Mouse (Mus musculus) heart, embryonic 10.5 days (tissue): ENCODE results near the gene Ppp1cc. TPM values are rescaled to one million over a fixed set of nuclear protein-coding genes. Genes with fewer than 3 reads are reported as not detected.

Experiments used
- DNase-seq: peaks from one replicate; pipeline ENCODE4 v3.0.0-alpha.2; 2017; ENCODE audit warnings: low spot score
- H3K27ac ChIP-seq: fragments of 300-500 bp; sonication (generic); 2 replicates; pipeline ENCODE4 v1.5.1; 2016; ENCODE audit warnings: mild to moderate bottlenecking
- H3K27me3 ChIP-seq: fragments of 300-500 bp; sonication (generic); 2 replicates; pipeline ENCODE4 v1.6.1; 2016; ENCODE audit warnings: mild to moderate bottlenecking; ENCODE audit not compliant: poor library complexity, insufficient read depth, severe bottlenecking
- H3K36me3 ChIP-seq: fragments of 300-500 bp; sonication (generic); 2 replicates; pipeline ENCODE4 v1.6.1; 2016; ENCODE audit warnings: mild to moderate bottlenecking, moderate library complexity
- H3K4me1 ChIP-seq: fragments of 300-500 bp; sonication (generic); 2 replicates; pipeline ENCODE4 v1.6.1; 2016; ENCODE audit warnings: mild to moderate bottlenecking
- H3K4me3 ChIP-seq: fragments of 300-500 bp; sonication (generic); 2 replicates; pipeline ENCODE4 v1.5.1; 2016; ENCODE audit warnings: mild to moderate bottlenecking, moderate library complexity
- H3K9me3 ChIP-seq: fragments of 300-500 bp; sonication (generic); 2 replicates; pipeline ENCODE4 v1.6.1; 2016; ENCODE audit warnings: mild to moderate bottlenecking, moderate library complexity
- WGBS: fragments of 180-500 bp; shearing (Covaris S2); methylation state at CpG from one replicate; pipeline ENCODE4 v1.1.7; 2016; 5-methylcytosine and 5-hydroxymethylcytosine counted together
- polyA plus RNA-seq: library from polyadenylated mRNA; unstranded; fragments of >200 nt; fragmentation: Nextera tagmentation; extraction: Ambion mirVana; gene quantifications from 2 replicates; pipeline ENCODE4 v1.2.1, GENCODE M21; 2016

Ppp1cc gene
- polyA plus RNA-seq, 1 experiment from 2014 or later: 295 TPM

GRCm38 (mm10) chr5:122158557-122159515, 758 bp downstream of the Ppp1cc start:
- no peak for DNase-seq
- H3K36me3 ChIP-seq: peaks cover 42% of the 10 kb centered on the region
- H3K27me3 ChIP-seq: no peaks in the 10 kb centered on the region
- H3K9me3 ChIP-seq: no peaks in the 10 kb centered on the region
- peak overlapping the region; percentile 69 for H3K4me3 ChIP-seq
- peak overlapping the region; percentile 95 for H3K27ac ChIP-seq
- H3K4me1 ChIP-seq: peaks cover 73% of the 10 kb centered on the region
- WGBS: 2% methylated on average over 42 of the region's 42 CpGs

- 63% methylated on average over 6 of the region's 6 CpGs for WGBS
- no peak for DNase-seq
- H3K4me1 ChIP-seq: peaks cover 80% of the 10 kb centered on the region
- H3K36me3 ChIP-seq: peaks cover 85% of the 10 kb centered on the region
- H3K27me3 ChIP-seq: no peaks in the 10 kb centered on the region
- H3K4me3 ChIP-seq: no peak overlapping the region
- no peaks in the 10 kb centered on the region for H3K9me3 ChIP-seq
- no peak overlapping the region for H3K27ac ChIP-seq
Observed at GRCm38 (mm10) chr5:122163194-122163593, 5.1 kb downstream of the Ppp1cc start.

GRCm38 (mm10) chr5:122164011-122164410, 5.9 kb downstream of the Ppp1cc start:
- peaks cover 80% of the 10 kb centered on the region for H3K4me1 ChIP-seq
- H3K27me3 ChIP-seq: no peaks in the 10 kb centered on the region
- no peak for DNase-seq
- H3K9me3 ChIP-seq: no peaks in the 10 kb centered on the region
- no peak overlapping the region; the same call in 1 of the 2 replicates for H3K27ac ChIP-seq
- peaks cover 92% of the 10 kb centered on the region for H3K36me3 ChIP-seq
- 88% methylated on average over 3 of the region's 3 CpGs for WGBS
- no peak overlapping the region for H3K4me3 ChIP-seq

DNA sequence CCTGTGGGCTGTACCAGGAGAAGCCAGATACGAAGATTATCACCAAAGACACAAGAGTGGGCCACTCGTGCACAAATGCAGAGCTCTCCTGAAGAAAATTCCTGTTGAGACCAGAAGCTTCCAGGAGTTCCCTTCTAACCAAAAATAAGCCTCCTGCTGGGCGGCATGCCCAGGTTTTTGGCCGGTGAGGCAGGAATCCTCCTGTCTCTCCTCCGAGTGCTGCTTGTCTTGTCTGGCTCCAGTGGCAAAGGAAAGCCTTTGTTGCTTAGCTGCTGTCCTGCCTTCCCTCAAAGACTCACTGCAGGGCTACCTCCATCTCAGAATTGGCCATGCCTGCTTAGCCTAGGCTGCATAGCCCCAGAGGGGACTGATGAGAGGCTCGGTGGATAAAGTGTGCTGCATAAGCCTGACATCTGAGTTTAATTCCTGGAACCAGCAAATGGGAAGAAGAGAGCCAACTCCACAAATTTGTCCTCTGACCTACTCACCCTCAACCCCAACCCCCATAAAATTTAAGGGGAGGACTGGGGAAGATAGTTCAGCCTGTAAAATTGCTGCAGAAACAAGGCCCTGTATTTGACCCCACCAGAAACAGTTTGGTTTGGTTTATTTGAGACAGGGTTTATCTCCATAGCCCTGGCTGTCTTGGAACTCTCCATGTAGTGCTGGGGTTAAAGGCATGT, 7.3 kb downstream of the Ppp1cc start:
- DNase-seq: no peak
- no peak overlapping the region for H3K4me3 ChIP-seq
- H3K36me3 ChIP-seq: peaks cover 95% of the 10 kb centered on the region
- H3K4me1 ChIP-seq: peaks cover 70% of the 10 kb centered on the region
- H3K27ac ChIP-seq: peak overlapping the region; percentile 29
- no peaks in the 10 kb centered on the region for H3K9me3 ChIP-seq
- 60% methylated on average over 6 of the region's 6 CpGs for WGBS
- no peaks in the 10 kb centered on the region for H3K27me3 ChIP-seq

DNA sequence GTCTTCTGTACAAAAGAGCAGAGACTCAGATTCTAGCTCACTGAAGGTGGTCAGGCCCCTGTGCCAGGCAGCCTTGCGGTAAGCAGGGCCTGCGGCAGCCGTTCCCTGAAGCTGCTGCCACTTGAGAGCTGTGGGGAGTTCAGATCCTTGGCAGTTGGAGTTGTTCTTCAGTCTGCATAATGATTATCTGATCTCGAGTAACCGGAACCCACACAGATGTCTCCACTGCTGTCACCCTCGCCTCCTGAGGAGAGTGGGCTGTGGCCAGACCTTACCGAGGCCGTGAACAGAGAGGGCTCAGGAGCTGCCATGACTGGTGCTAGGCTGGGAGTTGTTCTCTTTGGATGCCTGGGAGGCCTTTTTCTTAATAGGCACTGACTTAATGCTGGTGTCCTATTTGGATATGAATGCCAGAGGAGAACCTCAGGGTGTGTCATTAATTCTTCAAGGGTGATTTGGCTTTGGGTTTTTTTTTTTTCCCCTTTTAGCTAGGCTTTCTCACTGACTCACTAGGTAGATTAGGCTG, 8.6 kb downstream of the Ppp1cc start:
- H3K27me3 ChIP-seq: no peaks in the 10 kb centered on the region
- peaks cover 96% of the 10 kb centered on the region for H3K36me3 ChIP-seq
- peaks cover 64% of the 10 kb centered on the region for H3K4me1 ChIP-seq
- no peak overlapping the region for H3K4me3 ChIP-seq
- no peaks in the 10 kb centered on the region for H3K9me3 ChIP-seq
- DNase-seq: no peak
- no peak overlapping the region for H3K27ac ChIP-seq
- 66% methylated on average over 8 of the region's 8 CpGs for WGBS

GRCm38 (mm10) chr5:122168344-122169069, 10.4 kb downstream of the Ppp1cc start:
- Histone ChIP-seq H3K4me3 (no peak overlapping the region), H3K27me3 (no peaks in the 10 kb centered on the region), H3K27ac (no peak overlapping the region), H3K4me1 (peaks cover 46% of the 10 kb centered on the region), H3K36me3 (peaks cover 97% of the 10 kb centered on the region), H3K9me3 (no peaks in the 10 kb centered on the region)
- no peak for DNase-seq
- WGBS: 92% methylated on average over 14 of the region's 14 CpGs

- H3K4me1 ChIP-seq: peaks cover 21% of the 10 kb centered on the region
- WGBS: 94% methylated on average over 8 of the region's 8 CpGs
- H3K4me3 ChIP-seq: no peak overlapping the region
- peaks cover 85% of the 10 kb centered on the region for H3K36me3 ChIP-seq
- no peak overlapping the region for H3K27ac ChIP-seq
- no peak for DNase-seq
- H3K27me3 ChIP-seq: no peaks in the 10 kb centered on the region
- H3K9me3 ChIP-seq: no peaks in the 10 kb centered on the region
Observed at GRCm38 (mm10) chr5:122171058-122171457, 13.0 kb downstream of the Ppp1cc start.

DNA sequence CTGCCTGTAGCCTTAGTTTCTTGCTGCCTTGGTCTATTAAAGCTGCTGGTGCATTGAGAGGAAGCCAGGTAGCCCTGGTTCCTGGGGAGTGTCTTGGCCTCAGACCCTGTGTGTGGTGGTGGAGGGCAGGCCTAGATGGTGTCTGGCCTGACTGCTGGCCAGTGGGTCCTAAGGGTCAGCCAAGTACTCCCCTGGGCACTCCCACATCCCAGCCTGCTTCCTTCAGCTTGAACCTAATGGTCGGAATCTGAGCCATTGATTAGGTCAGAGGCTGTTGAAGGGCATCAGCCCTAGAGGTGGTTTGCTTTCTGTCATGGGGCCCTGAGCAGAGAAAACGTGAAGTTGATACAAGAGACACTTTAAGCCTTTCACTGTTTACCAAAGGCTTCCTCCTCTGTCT, 17.3 kb downstream of the Ppp1cc start:
- no peak for DNase-seq
- peaks cover 13% of the 10 kb centered on the region; the same call in 1 of the 2 replicates for H3K4me1 ChIP-seq
- 65% methylated on average over 2 of the region's 2 CpGs for WGBS
- H3K36me3 ChIP-seq: peaks cover 57% of the 10 kb centered on the region
- no peaks in the 10 kb centered on the region for H3K9me3 ChIP-seq
- no peak overlapping the region for H3K4me3 ChIP-seq
- H3K27ac ChIP-seq: no peak overlapping the region
- no peaks in the 10 kb centered on the region for H3K27me3 ChIP-seq

DNA sequence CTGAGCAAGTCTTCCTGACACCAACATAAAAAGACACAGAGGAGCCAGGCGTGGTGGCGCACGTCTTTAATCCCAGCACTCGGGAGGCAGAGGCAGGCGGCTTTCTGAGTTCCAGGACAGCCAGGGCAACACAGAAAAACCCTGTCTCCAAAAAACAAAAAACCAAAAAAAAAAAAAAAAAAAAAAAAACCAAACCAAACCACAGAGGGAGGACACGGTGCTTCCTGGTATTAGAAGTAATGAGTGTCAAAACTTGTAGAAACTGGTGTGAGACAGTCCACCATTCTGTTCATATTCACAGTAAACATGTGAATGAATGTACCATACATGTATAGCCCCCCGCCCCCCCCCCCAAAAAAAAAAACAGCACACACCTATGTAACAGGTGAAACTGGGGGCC, 17.9 kb downstream of the Ppp1cc start:
- Histone ChIP-seq H3K9me3 (no peaks in the 10 kb centered on the region), H3K36me3 (peaks cover 51% of the 10 kb centered on the region), H3K4me3 (no peak overlapping the region), H3K27ac (no peak overlapping the region), H3K27me3 (no peaks in the 10 kb centered on the region), H3K4me1 (peaks cover 13% of the 10 kb centered on the region; the same call in 1 of the 2 replicates)
- no peak for DNase-seq
- WGBS: 87% methylated on average over 7 of the region's 7 CpGs

DNA sequence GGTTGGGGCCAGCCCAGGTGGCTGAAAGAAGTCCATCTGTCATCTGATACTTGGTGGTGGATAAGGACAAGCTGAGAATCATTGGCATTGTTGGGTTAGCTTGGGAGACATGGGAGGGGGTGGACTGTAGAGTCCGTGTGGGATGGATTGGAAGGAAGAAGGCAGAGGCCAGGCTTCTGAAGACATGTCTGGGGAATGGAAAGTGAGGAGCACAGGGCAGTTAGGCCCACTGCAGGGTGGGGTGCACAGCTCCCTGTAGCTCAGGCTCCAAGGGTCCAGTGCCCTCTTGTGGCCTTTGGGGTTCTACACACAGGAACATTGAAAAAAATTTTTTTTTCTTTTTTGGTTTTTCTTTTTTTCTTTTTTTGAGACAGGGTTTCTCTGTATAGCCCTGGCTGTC, 18.3 kb downstream of the Ppp1cc start:
- no peaks in the 10 kb centered on the region for H3K9me3 ChIP-seq
- H3K36me3 ChIP-seq: peaks cover 47% of the 10 kb centered on the region
- 42% methylated on average over 1 of the region's 1 CpGs for WGBS
- DNase-seq: no peak
- H3K4me3 ChIP-seq: no peak overlapping the region
- H3K27me3 ChIP-seq: no peaks in the 10 kb centered on the region
- peaks cover 10% of the 10 kb centered on the region; the same call in 1 of the 2 replicates for H3K4me1 ChIP-seq
- H3K27ac ChIP-seq: no peak overlapping the region

GRCm38 (mm10) chr5:122179665-122180064, 21.6 kb downstream of the Ppp1cc start:
- no peak overlapping the region; the same call in 1 of the 2 replicates for H3K27ac ChIP-seq
- H3K9me3 ChIP-seq: no peaks in the 10 kb centered on the region
- peaks cover 23% of the 10 kb centered on the region for H3K36me3 ChIP-seq
- DNase-seq: no peak
- peaks cover 8% of the 10 kb centered on the region; the same call in 1 of the 2 replicates for H3K4me1 ChIP-seq
- H3K4me3 ChIP-seq: no peak overlapping the region
- no peaks in the 10 kb centered on the region for H3K27me3 ChIP-seq
- WGBS: 54% methylated on average over 6 of the region's 6 CpGs

GRCm38 (mm10) chr5:122184283-122184806, 26.3 kb downstream of the Ppp1cc start:
- Histone ChIP-seq H3K27me3 (no peaks in the 10 kb centered on the region), H3K4me3 (no peak overlapping the region), H3K27ac (no peak overlapping the region), H3K9me3 (no peaks in the 10 kb centered on the region), H3K36me3 (no peaks in the 10 kb centered on the region), H3K4me1 (peaks cover 6% of the 10 kb centered on the region; the same call in 1 of the 2 replicates)
- no peak for DNase-seq
- 90% methylated on average over 7 of the region's 7 CpGs for WGBS
